Mouse (Mus musculus) cerebellum, postnatal 25 days (tissue): ENCODE measurements around the gene Zfp663.

Experiments
- DNase-seq, 2 experiments: peaks; one replicate each; pipeline ENCODE4 v3.0.0; 2021; ENCODE audit warnings: mixed read lengths in 2 of 2

Gene Zfp663

DNA sequence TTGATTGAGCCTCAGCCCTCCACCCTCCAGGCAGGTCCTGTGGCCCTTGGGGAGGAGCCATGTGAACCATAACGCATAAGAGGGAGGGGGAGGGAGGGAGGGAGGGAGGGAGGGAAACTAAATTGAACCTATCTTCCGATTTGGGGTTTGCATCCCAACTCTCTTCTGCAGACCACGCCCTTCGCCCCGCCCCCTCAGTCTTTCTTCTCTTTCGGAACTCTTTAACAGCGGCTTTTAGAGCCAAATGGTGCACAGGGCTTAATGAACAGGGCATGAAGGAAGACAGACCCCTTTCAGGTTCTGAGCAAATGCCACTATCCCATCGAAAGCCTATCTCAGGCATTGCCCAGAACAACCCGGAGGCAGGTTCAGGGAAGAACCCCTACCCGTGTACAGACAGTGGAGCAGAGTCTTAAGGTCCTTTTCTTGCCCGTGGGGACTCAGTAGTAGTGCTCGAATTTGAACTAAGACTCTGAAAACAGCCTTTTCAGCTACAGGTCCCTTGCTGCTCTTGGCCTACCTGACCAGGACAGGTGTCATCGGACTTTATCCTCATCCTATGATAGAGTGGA lies 575 bp downstream of the Zfp663 start:
- DNase-seq: no peak

DNA sequence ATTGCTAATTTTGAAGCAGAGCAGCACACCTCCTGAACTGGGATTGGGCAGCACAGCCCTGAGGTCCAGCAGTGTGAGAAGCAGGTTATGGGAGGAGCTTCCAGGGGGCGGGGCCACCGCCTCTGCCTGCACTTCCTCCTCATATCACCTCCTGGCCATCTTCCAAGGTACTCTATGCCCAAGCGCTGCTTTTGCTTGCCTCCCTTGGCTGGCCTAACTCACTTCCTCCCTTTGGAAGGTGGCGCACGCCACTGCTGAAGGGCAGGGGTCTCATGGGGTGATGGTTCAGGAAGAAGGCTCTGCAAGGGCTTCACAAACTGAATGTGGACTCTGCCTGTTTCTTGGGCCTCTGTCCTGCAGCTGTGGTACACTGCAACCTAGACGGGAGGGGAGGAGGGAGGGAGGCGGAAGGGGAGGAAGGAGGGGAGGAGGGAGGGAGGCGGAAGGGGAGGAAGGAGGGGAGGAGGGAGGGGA lies 1.4 kb downstream of the Zfp663 start:
- no peak for DNase-seq

DNA sequence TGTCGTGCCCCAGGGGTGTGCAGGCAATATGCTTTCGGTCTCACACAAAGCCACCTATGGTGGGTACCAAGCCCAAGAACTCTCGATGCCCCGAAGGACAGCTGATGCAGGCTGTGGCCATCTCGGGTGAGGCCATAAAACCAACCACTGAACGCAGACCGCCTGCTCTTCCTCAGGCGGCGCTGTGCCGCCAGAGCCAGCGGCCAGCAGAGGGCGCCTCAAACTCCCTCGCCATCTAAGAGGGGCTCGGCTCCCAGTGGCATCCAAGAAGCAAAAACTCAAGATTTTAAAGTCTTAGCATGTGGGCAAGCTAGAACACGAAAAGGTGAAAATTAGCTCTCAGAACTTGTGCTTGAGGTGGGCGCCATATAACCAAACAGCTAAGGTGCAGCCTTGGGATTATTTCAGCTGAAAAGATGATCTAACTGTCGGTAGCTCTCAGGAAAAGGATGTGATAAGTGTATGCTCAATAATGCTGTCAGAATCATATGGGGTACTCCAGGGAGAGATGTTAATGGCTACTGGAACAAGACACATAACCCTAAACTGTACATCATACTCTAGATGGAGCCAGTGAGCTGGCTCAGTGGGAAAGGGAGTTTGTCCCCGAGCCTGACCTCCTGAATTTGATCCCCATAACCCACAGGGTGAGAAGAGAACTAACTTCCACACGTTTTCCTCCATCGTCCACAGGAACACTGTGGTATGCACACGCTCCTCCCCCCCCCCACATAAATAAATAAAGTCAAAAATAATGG lies 4.0 kb downstream of the Zfp663 start:
- peak; percentile 79 to 87 for DNase-seq

DNA sequence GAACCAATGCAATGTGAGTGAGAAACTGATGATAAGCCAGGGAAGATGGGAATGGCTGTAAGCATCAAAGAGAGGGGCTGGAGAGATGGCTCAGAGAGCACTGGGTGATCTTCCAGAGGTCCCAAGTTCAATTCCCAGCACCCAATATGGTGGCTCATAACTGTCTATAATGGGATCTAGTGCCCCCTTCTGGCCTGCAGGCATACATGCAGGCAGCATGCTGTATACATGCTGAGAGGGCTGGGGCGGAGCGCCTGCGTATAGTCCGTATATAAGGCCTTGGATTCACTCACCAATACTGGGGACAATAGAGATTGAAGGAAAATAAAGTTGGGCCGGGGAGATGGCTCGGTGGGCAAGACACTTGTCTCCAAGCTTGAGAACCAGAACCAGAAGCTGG lies 5.2 kb downstream of the Zfp663 start:
- DNase-seq: no peak

DNA sequence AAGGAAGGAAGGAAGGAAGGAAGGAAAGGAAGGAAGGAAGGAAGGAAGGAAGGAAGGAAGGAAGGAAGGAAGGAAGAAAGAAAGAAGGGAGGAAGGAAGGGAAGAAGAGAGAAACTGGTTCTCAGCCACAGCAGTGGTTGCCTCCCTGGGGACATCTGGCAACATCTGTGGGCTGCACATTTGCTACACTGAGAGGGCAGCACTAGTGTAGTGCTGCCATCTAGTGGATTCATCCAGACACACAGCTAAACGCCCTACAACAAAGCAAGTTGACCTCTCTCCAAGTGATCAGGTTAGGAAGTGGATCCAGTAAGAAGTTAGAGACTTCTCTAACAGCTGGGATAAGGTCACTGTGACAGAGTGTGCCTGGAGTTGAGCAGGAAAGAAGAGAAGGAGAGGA lies 7.7 kb downstream of the Zfp663 start:
- peak; percentile 41 to 63 for DNase-seq

DNA sequence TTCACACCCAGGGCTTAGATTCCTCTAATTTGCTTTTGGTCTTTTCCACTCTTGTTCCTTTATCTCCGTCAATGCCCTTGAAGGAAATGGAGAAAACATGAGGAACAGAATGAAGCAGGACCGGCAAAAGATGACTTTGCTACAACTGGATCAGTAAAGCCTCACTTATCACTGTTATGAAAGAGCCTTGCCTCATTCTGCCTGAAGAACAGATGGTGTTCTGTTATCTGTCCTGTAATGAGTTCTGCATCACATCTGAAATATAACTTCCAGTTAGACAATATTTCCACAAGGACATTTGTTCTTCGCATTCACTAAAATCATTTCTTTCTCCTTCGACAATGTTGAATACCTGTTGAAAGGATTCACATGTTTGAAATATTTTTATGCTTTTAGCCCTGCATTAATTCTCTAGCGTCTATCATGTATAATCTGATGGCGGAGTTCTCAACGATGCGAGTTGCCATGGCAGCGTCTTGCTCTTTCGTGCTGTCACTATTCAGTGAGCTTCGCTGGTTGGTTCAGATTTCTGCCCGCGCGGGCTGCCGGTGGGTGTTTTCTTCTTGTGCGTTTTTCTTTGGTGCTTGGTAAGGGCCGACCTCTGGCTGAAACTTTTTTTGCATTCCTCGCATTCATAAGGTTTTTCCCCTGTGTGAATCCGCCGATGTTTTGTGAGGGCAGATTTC lies 16.6 kb downstream of the Zfp663 start:
- DNase-seq: no peak

DNA sequence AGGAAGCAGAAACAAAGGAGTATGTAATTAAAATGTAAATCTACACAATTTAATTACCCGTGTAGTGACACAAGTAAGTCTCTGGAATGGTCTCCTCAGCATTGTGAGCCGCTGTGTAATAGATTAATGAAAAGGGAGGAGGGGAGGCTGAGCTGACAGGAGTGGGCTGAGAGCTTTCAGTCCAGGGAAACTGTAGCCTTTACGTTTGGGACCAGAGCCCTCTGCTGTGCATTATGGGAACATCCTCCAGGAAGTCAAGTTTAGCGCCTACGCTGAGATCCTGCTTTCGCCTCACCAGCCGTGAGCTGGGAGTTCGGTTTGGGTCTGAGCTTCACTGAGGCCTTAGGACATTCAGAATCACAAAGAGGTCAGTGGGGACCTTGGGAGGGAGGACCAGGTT lies 19.1 kb downstream of the Zfp663 start:
- DNase-seq: peak; percentile 62 to 69

DNA sequence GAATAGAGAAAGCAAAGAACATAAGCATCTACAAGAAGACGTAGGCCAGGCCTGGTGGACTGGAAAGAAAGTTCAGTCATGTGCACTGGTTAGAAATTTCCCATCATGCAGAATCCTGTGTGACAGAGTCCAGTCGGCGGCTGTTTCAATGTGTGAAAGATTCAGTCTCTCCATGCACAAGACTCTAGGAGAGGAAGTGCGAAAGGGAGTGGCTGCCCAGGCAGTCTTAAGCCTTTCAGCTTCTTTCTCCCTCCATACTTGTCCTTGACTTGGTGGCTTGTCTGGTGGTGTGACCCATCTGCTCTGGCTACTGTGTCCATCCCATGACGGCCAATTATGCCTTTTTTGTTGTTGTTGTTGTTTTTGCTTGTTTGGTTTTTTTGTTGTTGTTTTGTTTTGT lies 22.3 kb downstream of the Zfp663 start:
- no peak for DNase-seq

DNA sequence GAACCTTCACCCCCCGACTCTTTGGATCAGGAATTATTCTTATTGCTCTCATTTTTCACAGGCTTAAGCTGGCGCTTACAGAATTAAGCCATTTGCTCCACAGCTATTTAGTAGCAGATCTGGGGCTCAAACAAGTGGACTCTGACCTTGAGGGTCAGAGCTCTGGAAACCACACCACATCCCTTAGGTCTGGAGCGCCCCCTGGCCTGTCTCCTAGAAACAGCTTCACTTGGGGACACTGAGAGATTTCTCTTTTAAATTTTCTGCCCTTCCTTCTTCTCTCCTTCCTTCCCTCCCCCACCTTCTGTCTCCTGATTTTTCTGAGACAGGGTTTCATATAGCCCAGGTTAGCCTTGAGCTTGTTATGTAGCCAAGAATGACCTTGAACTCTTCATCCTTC lies 31.3 kb downstream of the Zfp663 start:
- peak; percentile 79 to 84 for DNase-seq

DNA sequence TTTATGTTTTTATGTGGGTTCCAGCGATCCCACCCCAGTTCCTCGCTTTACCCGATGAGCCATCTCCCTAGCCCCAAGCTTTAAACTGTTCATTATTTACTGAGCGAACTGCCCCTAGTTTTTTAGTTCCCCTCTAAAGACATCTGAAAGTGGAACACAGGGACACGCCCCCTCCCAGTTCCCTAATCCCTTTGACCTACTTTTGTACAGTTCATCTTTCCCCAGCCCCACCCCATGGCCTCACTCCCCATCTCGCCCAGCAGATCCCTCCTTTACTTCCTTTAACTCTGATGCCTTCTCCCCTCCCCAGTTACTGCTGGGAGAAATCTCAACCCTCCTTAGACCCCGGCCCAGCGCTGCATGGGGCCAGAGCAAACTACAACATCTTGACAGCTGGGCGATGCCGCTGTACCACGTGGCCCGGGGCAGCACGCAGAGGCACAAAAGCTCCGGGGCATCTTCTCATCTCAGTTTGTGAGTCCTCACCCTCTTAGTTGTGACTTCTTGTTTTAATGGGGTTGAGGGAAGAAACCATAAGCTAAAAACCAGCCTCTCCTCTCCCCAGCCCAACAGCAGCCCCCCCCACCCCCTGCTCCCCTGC lies 35.8 kb downstream of the Zfp663 start:
- DNase-seq: no peak

DNA sequence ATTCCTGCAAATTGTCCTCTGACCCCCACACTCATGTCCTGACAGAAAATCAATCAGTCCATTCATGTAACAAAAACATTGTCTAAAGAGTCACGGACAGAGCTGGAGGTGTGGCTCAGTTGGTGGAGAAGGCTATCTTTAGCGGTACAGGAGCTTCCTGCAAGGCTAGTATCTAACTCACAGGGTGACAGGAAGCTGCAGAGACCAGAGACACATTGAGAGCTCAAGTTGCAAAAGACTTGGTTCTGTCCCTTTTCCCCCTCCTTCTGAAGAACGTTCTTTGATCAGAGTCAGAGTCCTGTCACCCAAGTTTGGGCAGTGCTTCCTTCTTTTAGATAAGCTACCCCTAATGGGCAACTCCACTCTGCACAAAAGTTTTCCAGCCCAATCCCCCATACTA lies 38.8 kb downstream of the Zfp663 start:
- no peak for DNase-seq

DNA sequence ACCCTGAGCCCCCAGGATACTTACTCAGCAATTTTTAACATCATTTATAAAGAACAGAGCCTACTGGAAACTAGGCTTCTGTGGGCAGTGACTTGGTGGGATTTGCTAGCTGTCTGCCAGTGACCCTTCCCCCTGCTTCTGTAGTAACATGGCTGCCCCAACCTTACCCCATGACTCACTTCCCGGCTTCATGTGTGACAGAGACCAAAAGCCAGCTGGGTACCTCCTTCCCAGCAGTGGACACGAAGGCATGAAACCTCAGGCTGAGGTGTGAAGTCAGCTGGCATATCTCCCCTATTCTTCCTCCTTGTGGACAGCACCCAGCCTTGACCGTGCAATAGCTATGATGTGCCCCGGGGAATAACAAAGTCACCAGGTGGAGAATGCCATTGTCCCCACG lies 39.8 kb downstream of the Zfp663 start:
- DNase-seq: no peak

DNA sequence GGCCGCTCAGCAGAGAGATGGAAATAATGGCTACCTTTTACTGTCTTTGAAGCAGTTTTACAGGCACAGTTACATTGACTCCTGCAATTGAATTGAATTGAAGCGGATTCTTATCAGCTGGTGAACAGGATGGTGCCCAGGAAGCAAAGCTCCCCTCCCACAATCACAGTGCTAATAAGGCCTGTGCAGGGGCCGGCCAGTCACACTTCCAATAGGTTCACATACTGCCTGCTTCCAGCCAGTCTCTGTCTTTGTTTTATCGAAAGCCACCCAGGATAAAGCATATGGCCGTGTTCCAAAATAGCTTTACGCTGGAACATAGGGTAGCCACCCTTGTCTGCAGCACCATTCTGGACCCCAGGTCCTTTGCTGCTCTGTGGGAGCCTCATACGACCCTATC lies 41.1 kb downstream of the Zfp663 start:
- peak in 1 of 2 experiments; percentile 31 for DNase-seq

DNA sequence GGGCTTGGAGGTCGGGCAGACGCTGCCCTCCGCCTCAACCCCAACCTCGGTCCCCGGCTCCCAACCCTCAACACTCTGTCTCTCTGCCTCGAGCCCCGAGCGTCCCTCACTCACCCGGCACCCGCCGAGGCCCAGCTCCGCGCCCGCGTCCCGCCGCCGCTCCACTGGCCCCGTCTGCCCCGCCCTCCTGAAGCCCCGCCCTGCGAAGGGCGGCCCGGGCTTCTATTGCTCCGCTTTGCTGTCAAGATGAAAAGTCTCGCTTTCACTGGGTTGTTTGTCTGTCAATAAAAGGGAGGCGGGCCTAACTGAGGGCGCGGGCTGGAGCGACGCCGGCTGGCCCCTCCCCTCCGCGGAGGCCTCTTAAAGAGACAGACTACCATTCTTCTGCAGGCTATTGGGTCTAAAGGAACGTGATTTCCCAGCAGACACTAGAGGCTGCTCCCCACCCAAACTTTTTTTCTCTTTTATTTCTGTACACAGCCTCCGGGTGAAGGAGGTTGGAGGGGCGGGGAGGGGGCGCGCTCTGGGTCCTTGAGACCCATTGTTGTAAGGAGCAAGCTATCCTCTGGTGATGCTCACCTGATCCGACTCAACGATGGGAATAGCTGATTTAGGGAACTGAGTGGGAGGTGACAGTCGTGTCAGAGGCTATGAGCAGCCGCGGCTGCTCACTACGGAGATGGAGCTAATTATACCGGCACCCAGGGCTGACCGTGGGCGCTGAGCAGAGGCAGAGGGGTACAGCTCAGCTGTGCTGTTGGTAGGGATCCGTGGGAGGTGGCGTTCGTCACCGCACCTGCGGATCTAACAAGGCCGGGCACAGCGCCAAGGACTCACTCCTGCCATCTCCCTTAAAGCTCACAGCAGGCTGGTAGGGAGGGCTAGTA lies 42.0 kb downstream of the Zfp663 start, which contains the start of gene Elmo2:
Gene Elmo2, minus strand, starts transcription at position 176 of the 887 bp plus-strand sequence.
- peak; percentile 98 for DNase-seq

DNA sequence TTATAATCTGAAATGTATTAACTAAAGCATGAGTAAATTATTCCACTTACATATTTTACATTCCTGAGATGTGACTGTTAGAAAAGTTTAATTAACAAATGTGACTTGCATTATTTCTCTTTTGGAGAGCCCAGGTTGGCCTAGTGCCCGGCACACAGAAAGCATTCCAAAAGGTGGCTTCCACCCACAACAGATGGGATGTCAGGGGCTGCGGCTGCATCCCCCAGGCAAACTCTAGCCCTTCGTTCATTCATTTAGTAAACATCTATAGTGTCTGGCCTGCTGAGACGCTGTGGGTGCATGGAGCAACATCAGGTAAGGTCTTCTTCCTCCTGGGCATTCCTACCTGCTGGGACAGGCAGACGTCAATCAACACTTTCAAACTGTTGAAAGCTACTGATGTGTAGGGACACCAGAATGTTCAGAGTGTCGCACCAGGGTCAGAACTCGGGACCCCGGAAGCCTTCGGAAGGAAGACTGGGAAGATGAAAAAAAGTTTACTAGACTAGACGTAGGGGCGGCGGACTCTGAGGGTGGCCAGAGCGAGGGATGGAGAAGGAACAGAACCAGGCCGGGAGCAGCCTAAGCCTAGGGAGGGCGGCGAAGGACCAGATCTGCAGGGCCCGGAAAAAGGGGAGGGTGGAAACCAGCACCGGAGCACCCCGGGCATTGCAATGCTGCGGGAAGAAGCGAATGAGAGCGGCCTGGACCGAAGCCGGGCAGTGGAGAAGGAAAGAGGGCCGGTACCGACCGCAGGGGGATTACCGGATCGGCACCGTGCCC lies 42.8 kb downstream of the Zfp663 start:
- DNase-seq: peak; percentile 70 to 80

DNA sequence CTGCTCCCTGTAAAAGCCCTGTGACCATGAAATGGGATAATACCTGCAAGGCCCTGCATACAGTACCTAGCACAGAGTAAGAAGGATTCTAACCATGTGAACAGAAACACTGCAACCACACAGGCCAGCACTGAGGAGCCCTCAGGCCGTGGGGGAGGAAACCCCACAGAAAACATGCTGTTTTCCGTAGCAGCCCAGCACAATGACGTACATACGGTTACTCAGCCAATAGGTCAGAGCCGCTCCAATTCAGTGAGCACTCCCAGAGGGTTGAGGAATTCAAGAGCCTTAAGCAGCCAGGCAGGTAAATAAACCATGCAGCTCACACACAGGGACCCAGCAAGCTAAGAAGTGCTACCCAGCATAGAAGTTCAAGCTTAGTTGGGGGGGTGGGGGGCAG lies 44.6 kb downstream of the Zfp663 start:
- peak; percentile 61 for DNase-seq

DNA sequence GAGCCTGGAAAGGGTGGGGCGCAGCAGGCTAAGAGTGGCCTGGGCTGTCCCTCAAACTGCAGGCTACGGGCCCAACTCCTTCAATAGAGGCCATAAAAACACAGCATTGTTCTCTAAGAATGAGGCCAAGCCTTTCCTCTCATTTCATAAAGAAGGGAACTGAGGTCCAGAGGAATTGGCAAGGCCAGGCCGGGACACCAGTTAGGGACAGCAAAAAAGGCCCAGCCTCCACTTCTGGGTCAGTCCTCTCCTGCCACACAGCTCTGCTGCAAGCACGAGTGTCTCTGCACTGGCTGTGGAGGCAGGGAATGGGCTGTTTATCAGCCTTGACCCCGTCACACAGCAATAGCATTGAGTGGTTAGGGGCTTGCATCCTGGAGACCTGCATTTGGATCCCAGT lies 45.0 kb downstream of the Zfp663 start:
- DNase-seq: peak; percentile 42 to 48

DNA sequence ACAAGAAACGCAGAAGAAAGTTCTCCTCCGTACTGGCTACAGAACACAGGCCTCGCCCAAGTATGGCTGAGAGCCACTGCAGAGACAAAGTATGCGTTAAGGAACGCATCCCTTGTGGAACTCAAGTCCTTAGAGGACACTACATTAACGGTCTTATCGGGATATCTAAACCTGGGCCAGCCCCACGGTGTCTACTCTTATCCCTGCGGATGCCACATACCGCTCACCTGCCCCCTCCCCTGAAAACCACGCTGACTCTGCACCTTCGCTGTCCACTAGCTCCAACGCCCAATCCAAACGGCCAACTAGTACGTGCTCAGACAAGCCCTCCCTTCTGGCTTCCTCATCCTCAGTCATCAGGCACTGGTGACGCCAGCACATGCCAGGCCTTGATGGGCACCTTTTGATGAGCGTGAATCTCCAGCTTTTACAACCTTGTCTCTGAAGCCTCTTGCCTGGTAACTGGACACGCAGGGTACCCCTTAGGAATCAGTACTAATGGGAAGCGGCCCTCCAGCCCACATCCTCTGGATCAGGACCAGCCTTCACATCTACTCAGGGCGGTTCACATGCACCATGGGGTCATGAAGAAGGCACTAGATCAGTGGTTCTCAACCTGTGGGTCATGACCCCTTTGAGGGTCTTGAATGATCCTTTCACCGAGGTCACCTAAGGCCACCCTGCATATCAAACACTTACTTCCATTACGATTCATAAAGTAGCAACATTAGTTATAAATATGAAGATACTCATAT lies 46.4 kb downstream of the Zfp663 start:
- peak; percentile 26 to 33 for DNase-seq

DNA sequence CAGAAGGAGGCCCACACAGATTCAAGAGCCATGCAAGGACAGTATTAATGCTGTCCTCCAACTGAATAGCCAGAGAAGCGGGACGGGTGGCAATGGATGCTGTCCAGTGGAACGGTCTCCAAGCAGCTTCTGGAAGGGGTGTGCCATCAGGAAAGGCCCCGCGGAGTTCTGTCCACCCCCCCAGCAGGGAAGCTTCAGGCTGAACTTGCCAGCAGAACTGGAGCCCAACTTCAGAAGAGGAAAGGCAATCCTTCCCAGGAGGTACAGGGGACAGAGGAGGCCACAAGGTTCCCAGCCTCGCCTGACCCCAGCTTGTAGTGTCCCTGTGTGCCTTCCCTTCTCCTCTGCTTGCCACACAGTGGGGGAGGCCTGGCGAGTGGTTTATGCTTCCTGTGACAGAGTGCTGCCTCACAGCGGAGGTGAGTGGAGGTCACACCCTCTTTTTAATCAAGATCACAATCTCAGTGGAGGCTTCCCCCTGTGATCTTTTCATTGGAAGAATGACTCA lies 47.1 kb downstream of the Zfp663 start:
- DNase-seq: peak; percentile 64 to 65

DNA sequence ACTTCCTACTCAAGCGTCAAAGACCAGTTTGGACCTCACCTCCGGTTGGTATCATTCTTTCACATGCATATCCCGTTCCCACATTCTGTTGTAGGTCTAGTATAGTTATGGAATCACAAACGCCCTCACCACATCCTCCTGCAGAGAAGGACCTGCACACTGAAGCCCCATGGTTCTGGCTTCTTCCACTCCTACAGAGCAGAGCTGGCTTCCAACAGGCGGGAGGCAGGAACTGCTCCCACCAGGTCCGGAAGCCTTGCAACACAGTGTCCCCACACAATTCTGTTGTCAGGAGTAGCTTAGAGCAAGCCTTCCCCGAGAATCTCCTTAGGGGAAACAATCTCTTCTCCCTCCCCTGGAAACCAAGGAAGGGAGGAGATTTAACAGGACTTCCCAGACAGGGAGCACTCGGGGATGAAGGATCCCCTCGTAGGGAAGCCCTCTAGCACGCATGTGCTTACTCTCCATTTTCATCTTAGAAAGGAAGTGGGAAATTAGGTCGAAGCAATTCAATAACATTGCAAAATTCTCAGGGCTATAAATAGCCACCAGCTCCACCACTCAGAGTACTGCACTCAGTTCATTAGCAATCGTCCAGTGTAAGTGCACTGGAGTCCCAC lies 47.9 kb downstream of the Zfp663 start:
- peak; percentile 63 to 68 for DNase-seq
